Mouse (Mus musculus) regulatory T cell (primary cell): Measurements from ENCODE around the gene Poc5.

Experiments
- in situ Hi-C: fragments of 300-600 bp; cut with MboI, MseI; formaldehyde crosslinking; loops from one replicate; pipeline ENCODE4 v1.15.1; 2025; ENCODE audit warnings: high pct_unique_total_duplicates

Poc5 gene

GRCm38 (mm10) chr13:96431595-96432156 lies 43.6 kb downstream of the Poc5 start:
- in situ Hi-C loops = no loop called here

GRCm38 (mm10) chr13:96432376-96432811 lies 44.3 kb downstream of the Poc5 start:
- in situ Hi-C loops = no loop called here

- in situ Hi-C loops = no loop called here
Measured at GRCm38 (mm10) chr13:96433041-96433440, 44.9 kb downstream of the Poc5 start.

GRCm38 (mm10) chr13:96433648-96434190 lies 45.6 kb downstream of the Poc5 start:
- in situ Hi-C loops = no loop called here

GRCm38 (mm10) chr13:96434899-96435331 lies 46.8 kb downstream of the Poc5 start:
- in situ Hi-C loops = no loop called here

- in situ Hi-C loops = no loop called here
Measured at GRCm38 (mm10) chr13:96435793-96436192, 47.7 kb downstream of the Poc5 start.

- in situ Hi-C loops = no loop called here
Measured at GRCm38 (mm10) chr13:96436921-96437320, 48.8 kb downstream of the Poc5 start.

GRCm38 (mm10) chr13:96440436-96440835 lies 52.3 kb downstream of the Poc5 start:
- in situ Hi-C loops = no loop called here

- in situ Hi-C loops = no loop called here
Measured at GRCm38 (mm10) chr13:96450205-96450856, 62.2 kb downstream of the Poc5 start.

GRCm38 (mm10) chr13:96450869-96451268 lies 62.8 kb downstream of the Poc5 start:
- in situ Hi-C loops = no loop called here

GRCm38 (mm10) chr13:96451386-96452140 lies 63.5 kb downstream of the Poc5 start:
- in situ Hi-C loops = no loop called here

- in situ Hi-C loops = no loop called here
Measured at GRCm38 (mm10) chr13:96452621-96453020, 64.5 kb downstream of the Poc5 start.

GRCm38 (mm10) chr13:96454288-96454687 lies 66.2 kb downstream of the Poc5 start:
- in situ Hi-C loops = no loop called here

GRCm38 (mm10) chr13:96457566-96457965 lies 69.5 kb downstream of the Poc5 start:
- in situ Hi-C loops = no loop called here

- in situ Hi-C loops = no loop called here
Measured at GRCm38 (mm10) chr13:96458018-96458417, 69.9 kb downstream of the Poc5 start.

GRCm38 (mm10) chr13:96458606-96459005 lies 70.5 kb downstream of the Poc5 start:
- in situ Hi-C loops = no loop called here

- in situ Hi-C loops = no loop called here
Measured at GRCm38 (mm10) chr13:96462644-96463043, 74.5 kb downstream of the Poc5 start.

- in situ Hi-C loops = no loop called here
Measured at GRCm38 (mm10) chr13:96465315-96465714, 77.2 kb downstream of the Poc5 start.
